Mouse (Mus musculus) brain, embryonic 14.5 days (tissue): ENCODE results near the gene Tcerg1l.

ENCODE experiments used
- CTCF ChIP-seq: fragments of 200-500 bp; IDR thresholded peaks from 2 replicates; pipeline ENCODE4 v1.5.1; 2012; ENCODE audit warnings: inconsistent platforms, mild to moderate bottlenecking, moderate library complexity, borderline replicate concordance; ENCODE audit not compliant: insufficient read depth, insufficient read length; ENCODE audit errors: extremely low read depth
- POLR2A ChIP-seq: fragments of 200-500 bp; IDR thresholded peaks from 2 replicates; pipeline ENCODE4 v1.6.1; 2012; ENCODE audit warnings: mild to moderate bottlenecking, inconsistent platforms, borderline replicate concordance; ENCODE audit not compliant: poor library complexity, insufficient read depth, insufficient read length, severe bottlenecking; ENCODE audit errors: extremely low read depth

- no peak for TF ChIP-seq POLR2A
- TF ChIP-seq CTCF = no peak
These were observed 201.4 kb downstream of the Tcerg1l start for GRCm38 (mm10) chr7:138196139-138196538.
